Mouse (Mus musculus) gastrocnemius, adult 2 months (tissue): ENCODE data around the gene Gzmm. TPM values are rescaled to one million over a fixed set of nuclear protein-coding genes. Genes with fewer than 3 reads are reported as not detected.

Experiments
- DNase-seq: peaks from one replicate; pipeline ENCODE4 v3.0.0; 2022
- H3K27ac ChIP-seq: fragments of 200-600 bp; 2 replicates; pipeline ENCODE4 v1.8.1; 2022; ENCODE audit warnings: mild to moderate bottlenecking
- H3K4me3 ChIP-seq: fragments of 200-600 bp; 2 replicates; pipeline ENCODE4 v1.8.1; 2022; ENCODE audit warnings: mild to moderate bottlenecking, moderate library complexity
- CTCF ChIP-seq: fragments of 200-600 bp; IDR thresholded peaks from 2 replicates; pipeline ENCODE4 v1.8.1; 2022; ENCODE audit warnings: antibody characterized with exemption, mild to moderate bottlenecking, moderate library complexity
- intact Hi-C: fragments of 180-260 bp; cut with DNase I; formaldehyde crosslinking; loops from one replicate; pipeline ENCODE4 v1.15.1; 2025
- total RNA-seq, 2 experiments: library from RNA; stranded (reverse); gene quantifications; 2 replicates each; pipeline ENCODE4 v1.2.3; 2021

Gzmm gene
- total RNA-seq, 2 experiments from 2014 or later, result 7.2 to 9.8 TPM

GRCm38 (mm10) chr10:79682916-79683582, 5.8 kb upstream of the Gzmm start:
- H3K27ac ChIP-seq, result peak overlapping the region; percentile 99
- peak; percentile 64 for TF ChIP-seq CTCF
- H3K4me3 ChIP-seq, result peak overlapping the region; percentile 98
- intact Hi-C loops, result loop anchor here (2.0 kb wide), 1 partner anchor 22 kb away; the partner anchor contains the start of gene Bsg
- peak; percentile 86 for DNase-seq

GRCm38 (mm10) chr10:79683726-79684640, 4.8 kb upstream of the Gzmm start:
- intact Hi-C loops, result loop anchor here (2.0 kb wide), 1 partner anchor 21 kb away; the partner anchor contains the start of gene Bsg
- Histone ChIP-seq H3K27ac (peak overlapping the region; percentile 99), H3K4me3 (peak overlapping the region; percentile 98)
- TF ChIP-seq CTCF, result no peak
- DNase-seq, result peak; percentile 88

GRCm38 (mm10) chr10:79684770-79685600, 3.8 kb upstream of the Gzmm start:
- Histone ChIP-seq H3K27ac (peak overlapping the region; percentile 99), H3K4me3 (peak overlapping the region; percentile 98)

GRCm38 (mm10) chr10:79686219-79686618, 2.6 kb upstream of the Gzmm start:
- TF ChIP-seq CTCF, result no peak
- intact Hi-C loops, result no loop called here
- peak overlapping the region; percentile 99 for H3K27ac ChIP-seq
- H3K4me3 ChIP-seq, result peak overlapping the region; percentile 98
- DNase-seq, result no peak

More at GRCm38 (mm10) chr10:79684770-79685600, 3.8 kb upstream of the Gzmm start:
- intact Hi-C loops, result no loop called here
- TF ChIP-seq CTCF, result no peak
- DNase-seq, result no peak

- intact Hi-C loops, result no loop called here
- TF ChIP-seq CTCF, result no peak
- DNase-seq, result peak; percentile 79
- peak overlapping the region; percentile 99 for H3K27ac ChIP-seq
- peak overlapping the region; percentile 98 for H3K4me3 ChIP-seq
Measured at GRCm38 (mm10) chr10:79686691-79687090, 2.1 kb upstream of the Gzmm start.

GRCm38 (mm10) chr10:79687513-79687912, 1.3 kb upstream of the Gzmm start:
- peak; percentile 36 for DNase-seq
- intact Hi-C loops, result no loop called here
- Histone ChIP-seq H3K4me3 (peak overlapping the region; percentile 47), H3K27ac (peak overlapping the region; percentile 99)
- no peak for TF ChIP-seq CTCF

- Histone ChIP-seq H3K4me3 (no peak overlapping the region), H3K27ac (peak overlapping the region; percentile 39; the same call in 1 of the 2 replicates)
- DNase-seq, result no peak
- TF ChIP-seq CTCF, result no peak
- intact Hi-C loops, result no loop called here
Measured at GRCm38 (mm10) chr10:79689178-79689577, 358 bp downstream of the Gzmm start.

- TF ChIP-seq CTCF, result 0 out of 2 replicates have a peak, but pooled peaks have one; percentile 5
- peak; percentile 19 for DNase-seq
- H3K4me3 ChIP-seq, result no peak overlapping the region
- H3K27ac ChIP-seq, result no peak overlapping the region
- intact Hi-C loops, result no loop called here
Measured at GRCm38 (mm10) chr10:79691986-79692548, 3.2 kb downstream of the Gzmm start.

GRCm38 (mm10) chr10:79693580-79694378, 5.0 kb downstream of the Gzmm start:
- DNase-seq, result peak; percentile 17
- intact Hi-C loops, result no loop called here
- Histone ChIP-seq H3K4me3 (no peak overlapping the region), H3K27ac (no peak overlapping the region; the same call in 1 of the 2 replicates)
- TF ChIP-seq CTCF, result no peak

- peak; percentile 33 for DNase-seq
- Histone ChIP-seq H3K4me3 (no peak overlapping the region), H3K27ac (peak overlapping the region; percentile 46; the same call in 1 of the 2 replicates)
- no peak for TF ChIP-seq CTCF
- intact Hi-C loops, result no loop called here
Measured at GRCm38 (mm10) chr10:79694379-79694655, 5.5 kb downstream of the Gzmm start.
